Mouse (Mus musculus) olfactory bulb, adult 2 months (tissue): ENCODE measurements around the gene Mdh1. TPM values are rescaled to one million over a fixed set of nuclear protein-coding genes. Genes with fewer than 3 reads are reported as not detected.

Experiments
- H3K27ac ChIP-seq: fragments of 200-500 bp; 2 replicates; pipeline ENCODE4 v1.5.1; 2012; ENCODE audit warnings: low read depth, low read length; ENCODE audit not compliant: insufficient read depth
- H3K4me1 ChIP-seq: fragments of 200-500 bp; 2 replicates; pipeline ENCODE4 v1.6.1; 2012; ENCODE audit warnings: low read length; ENCODE audit not compliant: control insufficient read depth, insufficient read depth
- H3K4me3 ChIP-seq: fragments of 200-500 bp; 2 replicates; pipeline ENCODE4 v1.5.1; 2012; ENCODE audit warnings: mild to moderate bottlenecking, low read depth, low read length, moderate library complexity; ENCODE audit not compliant: insufficient read depth
- CTCF ChIP-seq: fragments of 200-500 bp; IDR thresholded peaks from 2 replicates; pipeline ENCODE4 v1.5.1; 2012; ENCODE audit warnings: low read depth, mild to moderate bottlenecking, low read length, moderate library complexity; ENCODE audit not compliant: insufficient read depth
- POLR2A ChIP-seq: fragments of 200-500 bp; IDR thresholded peaks from 2 replicates; pipeline ENCODE4 v1.6.1; 2012; ENCODE audit warnings: mild to moderate bottlenecking, low read depth, low read length, moderate library complexity; ENCODE audit not compliant: insufficient read depth
- WGBS: fragments of 180-500 bp; shearing (Covaris S2); methylation state at CpG from one replicate; pipeline ENCODE4 v1.1.7; 2018; 5-methylcytosine and 5-hydroxymethylcytosine counted together
- polyA plus RNA-seq: library from polyadenylated mRNA; stranded (reverse); fragments of >200 nt; gene quantifications from 2 replicates; pipeline ENCODE4 v1.2.4, GENCODE M21; 2012; ENCODE audit warnings: low replicate concordance; ENCODE audit not compliant: missing spikeins, insufficient read depth, insufficient read length

Gene Mdh1
- 193 TPM in 1 of 2 replicates, not detected in the other for polyA plus RNA-seq

DNA sequence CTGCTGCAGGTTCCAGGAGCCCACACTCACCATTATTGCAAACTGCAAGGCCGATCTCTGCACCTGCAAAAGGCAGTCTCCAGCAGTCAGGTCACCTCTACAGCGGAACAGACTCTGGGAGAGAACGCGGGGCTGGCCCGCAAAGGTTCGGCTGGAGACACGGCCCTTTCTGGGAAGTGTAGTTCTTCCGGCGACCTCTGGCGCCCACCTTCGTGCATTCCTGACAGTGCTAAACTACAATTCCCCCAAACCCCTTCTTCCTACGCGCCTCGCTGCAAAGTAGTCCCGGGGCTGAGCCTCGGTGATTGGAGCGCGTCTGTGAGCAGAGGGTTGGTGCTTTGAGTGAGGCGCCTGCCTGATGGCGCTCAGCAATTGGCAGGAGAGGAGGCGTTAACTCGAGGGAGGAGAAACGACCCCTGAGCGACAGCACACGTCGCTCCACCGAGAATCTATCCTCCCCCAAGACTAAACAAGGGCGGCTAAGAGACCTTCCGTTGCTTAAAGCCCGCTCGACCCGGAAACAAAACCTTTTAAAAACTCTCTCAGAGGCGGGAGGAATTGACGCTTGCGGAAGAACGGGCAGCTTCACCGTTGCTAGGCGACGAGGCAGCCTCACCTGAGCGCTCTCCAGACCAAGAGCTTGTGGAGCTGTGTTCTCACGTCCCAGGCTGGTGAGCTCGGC lies at the start of gene Mdh1, which contains the start of gene Wdpcp:
Gene Mdh1 (minus strand): TSS at position 668 of the 682 bp plus-strand sequence.
Gene Wdpcp (plus strand): TSS at position 536 of the 682 bp plus-strand sequence.
- under 1% methylated on average over 42 of the region's 42 CpGs for WGBS
- TF ChIP-seq POLR2A: peak; percentile 63
- TF ChIP-seq CTCF: no peak
- no peaks in the 10 kb centered on the region for H3K4me1 ChIP-seq

DNA sequence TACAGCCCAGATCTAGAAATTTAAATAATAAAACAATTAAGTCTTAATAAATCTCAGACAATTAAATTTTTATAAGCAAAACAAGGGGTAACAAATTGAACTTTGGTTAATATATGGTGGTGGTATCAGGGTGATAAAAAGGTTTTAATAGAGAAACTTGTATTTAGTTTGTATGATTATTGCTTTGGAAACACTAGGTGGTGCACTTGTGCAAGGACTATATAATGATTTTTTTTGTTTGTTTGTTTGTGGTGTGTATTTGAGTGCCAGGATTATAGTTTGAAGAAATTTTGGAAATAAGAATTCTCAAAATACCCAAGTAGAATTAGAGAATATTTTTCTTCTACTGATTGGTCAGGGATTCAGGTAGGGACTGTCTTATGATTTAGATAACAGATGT lies 43.7 kb upstream of the Mdh1 start:
- Histone ChIP-seq H3K27ac (no peak overlapping the region), H3K4me1 (no peaks in the 10 kb centered on the region), H3K4me3 (no peak overlapping the region)
- TF ChIP-seq CTCF: no peak
- TF ChIP-seq POLR2A: no peak

More for the DNA sequence above, at the start of gene Mdh1, which contains the start of gene Wdpcp:
- H3K4me3 ChIP-seq: peak within 1 kb of the TSS; percentile 81
- peak within 1 kb of the TSS; percentile 94 for H3K27ac ChIP-seq

DNA sequence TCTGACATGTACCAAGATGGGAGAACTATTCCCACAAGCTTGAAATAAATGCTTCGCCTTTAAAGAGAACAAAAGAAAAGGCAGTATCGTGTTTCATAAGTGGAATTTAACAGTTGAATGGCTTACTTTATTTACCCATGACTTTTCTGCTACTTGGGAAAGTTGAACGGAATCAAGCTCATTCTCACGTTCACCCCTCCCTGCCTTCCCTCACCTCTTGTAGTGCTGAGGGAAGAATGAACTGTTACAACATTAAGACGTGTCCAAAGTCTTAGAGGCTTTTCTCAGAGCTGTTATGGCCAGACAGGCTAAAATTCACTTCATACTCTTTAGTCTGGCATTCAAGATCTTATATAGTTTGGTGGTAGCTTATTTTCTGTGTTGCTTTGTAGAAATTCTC lies 30.3 kb upstream of the Mdh1 start:
- 49% methylated on average over 5 of the region's 5 CpGs for WGBS
- no peak overlapping the region for H3K4me3 ChIP-seq
- H3K4me1 ChIP-seq: no peaks in the 10 kb centered on the region
- TF ChIP-seq POLR2A (no peak), CTCF (no peak)
- no peak overlapping the region for H3K27ac ChIP-seq

DNA sequence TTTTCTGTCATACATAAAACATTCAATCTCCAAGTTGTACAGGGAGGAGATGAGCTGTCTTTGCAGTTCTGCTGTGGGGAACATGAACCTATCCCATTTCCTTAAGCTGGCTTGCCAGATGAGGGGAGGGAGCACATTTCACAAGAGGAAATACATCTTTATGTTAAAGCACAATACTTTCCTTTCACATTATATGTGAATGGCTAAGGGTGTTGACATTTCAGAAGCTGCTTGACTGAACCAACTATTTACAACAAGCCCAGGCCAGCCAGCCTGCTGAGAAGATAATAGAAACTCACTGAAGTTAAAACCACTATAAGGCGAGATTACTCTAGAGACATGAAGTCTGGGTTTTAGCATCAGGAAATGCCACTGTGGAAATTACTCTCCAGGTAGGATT lies 11.1 kb upstream of the Mdh1 start:
- H3K27ac ChIP-seq: no peak overlapping the region
- TF ChIP-seq POLR2A: no peak
- no peak for TF ChIP-seq CTCF
- no peak overlapping the region for H3K4me3 ChIP-seq
- H3K4me1 ChIP-seq: no peaks in the 10 kb centered on the region
- 72% methylated on average over 1 of the region's 1 CpGs for WGBS

DNA sequence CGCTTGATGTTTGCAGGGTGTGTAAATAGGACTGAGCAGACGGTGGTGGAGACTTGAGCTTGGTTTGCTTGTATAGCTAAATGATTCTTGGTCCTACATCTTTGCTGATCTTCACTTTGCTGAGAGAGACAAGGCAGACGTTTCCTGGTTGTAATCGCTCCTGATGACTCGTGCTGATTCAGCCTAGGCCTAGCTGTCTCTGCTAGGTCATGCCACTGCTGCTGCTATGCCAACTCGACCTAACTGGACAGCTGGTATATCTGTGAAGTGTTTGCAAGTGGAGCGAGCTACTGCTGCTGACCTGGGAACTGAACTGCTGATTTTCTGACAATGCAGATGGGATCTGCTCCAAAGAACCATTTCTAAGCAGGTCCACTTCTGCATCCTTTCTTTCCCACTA lies 9.3 kb upstream of the Mdh1 start:
- no peak overlapping the region for H3K4me3 ChIP-seq
- no peak overlapping the region for H3K27ac ChIP-seq
- no peaks in the 10 kb centered on the region for H3K4me1 ChIP-seq
- TF ChIP-seq POLR2A (no peak), CTCF (no peak)
- 76% methylated on average over 7 of the region's 7 CpGs for WGBS

DNA sequence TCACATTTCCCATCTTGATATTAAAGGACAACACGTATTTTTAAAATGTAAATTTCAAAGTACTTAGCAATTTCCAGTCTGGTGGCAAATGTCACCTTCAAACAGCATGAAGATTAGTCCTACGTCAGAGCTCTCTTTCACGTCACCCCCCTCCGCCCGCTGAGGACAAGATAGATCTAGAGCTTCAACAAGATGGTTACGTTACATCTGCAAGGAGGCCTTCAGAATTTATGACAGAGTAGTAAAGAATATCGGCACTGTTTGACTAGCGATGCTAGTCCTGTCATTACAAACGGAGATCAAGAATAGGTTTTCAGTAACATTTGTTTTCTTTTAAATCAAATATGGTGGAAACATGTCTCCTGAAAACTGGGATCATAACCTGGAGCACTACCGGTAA lies 1.2 kb downstream of the Mdh1 start:
- TF ChIP-seq CTCF (no peak), POLR2A (no peak)
- no peaks in the 10 kb centered on the region for H3K4me1 ChIP-seq
- peak overlapping the region; percentile 81 for H3K4me3 ChIP-seq
- WGBS: 2% methylated on average over 10 of the region's 10 CpGs
- H3K27ac ChIP-seq: peak overlapping the region; percentile 94; the same call in 1 of the 2 replicates

DNA sequence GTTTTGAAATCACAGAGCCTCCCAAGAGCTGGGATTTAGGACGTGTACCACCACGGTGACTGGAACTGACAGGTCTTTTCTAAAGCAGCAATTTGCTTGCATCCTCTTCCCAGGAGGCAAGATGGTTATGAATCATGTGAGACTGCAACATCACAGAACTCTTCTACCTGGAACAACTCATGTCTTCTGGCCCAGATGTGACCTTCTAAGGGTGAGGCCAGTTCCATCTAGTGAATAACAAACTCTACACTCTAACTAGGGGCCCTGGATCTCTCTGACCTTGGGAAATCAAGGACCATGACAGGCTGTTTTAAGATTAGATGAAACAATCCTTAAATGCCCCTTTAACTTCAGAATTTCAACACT lies 2.1 kb downstream of the Mdh1 start:
- H3K4me1 ChIP-seq: peaks cover 3% of the 10 kb centered on the region
- H3K27ac ChIP-seq: peak overlapping the region; percentile 83
- WGBS: 14% methylated on average over 2 of the region's 2 CpGs
- TF ChIP-seq POLR2A: no peak
- TF ChIP-seq CTCF: no peak
- H3K4me3 ChIP-seq: peak overlapping the region; percentile 20

DNA sequence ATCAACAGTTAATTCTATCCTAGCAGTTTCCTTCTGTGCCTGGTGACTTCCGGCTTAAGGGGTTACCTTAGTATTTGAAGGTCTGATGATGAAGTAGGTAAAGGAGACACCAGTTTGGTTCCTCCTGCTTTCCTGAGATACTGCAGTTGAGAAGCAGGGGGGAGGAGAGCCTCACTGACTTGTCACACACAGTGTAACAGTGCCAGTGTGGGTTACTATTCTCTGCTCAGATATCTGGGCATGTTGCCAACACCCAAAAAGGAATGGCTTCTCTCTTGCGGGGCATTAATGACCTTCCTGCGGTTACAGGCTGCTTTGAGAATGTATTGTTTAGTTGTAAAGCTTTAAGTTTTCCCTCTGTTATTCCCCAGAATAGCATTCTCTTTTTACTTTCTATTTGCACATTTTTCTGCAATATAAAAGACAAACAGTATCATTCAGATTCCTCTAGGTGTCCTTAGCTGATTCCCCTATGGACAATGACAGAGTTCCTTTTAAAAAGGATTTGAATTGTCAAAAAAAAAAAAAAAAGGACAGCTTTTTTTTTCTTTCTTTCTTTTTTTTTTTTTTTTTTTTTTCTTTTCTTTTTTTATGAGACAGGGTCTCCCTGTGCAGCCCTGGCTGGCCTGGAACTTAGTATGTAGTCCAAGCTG lies 2.6 kb downstream of the Mdh1 start:
- Histone ChIP-seq H3K27ac (peak overlapping the region; percentile 83), H3K4me3 (peak overlapping the region; percentile 20), H3K4me1 (peaks cover 5% of the 10 kb centered on the region)
- WGBS: 7% methylated on average over 3 of the region's 3 CpGs
- no peak for TF ChIP-seq POLR2A
- TF ChIP-seq CTCF: no peak

DNA sequence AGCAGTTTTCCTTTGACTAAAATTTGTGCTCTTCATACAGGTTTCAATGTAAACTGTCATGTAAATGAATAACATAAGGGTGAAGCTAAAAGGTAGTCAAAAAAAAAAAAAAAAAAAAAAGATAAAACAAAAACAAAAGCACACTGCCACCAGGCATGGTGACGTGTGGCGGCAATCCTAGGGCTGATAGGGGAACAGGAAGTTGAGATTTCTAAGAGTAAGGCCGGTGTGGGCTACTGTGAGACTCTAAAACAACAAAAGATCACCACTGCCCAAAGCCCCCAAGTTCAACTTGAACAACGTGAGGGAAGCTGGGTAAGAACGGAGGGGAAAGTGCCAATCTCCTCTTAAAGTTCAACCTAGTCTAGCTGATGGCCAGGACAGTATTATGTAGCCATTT lies 3.2 kb downstream of the Mdh1 start:
- Histone ChIP-seq H3K27ac (no peak overlapping the region), H3K4me3 (no peak overlapping the region), H3K4me1 (peaks cover 5% of the 10 kb centered on the region)
- 38% methylated on average over 5 of the region's 5 CpGs for WGBS
- TF ChIP-seq POLR2A (no peak), CTCF (no peak)
